Mouse (Mus musculus) gastrocnemius, adult 8-10 months (tissue): ENCODE results near the gene Kcnj5. TPM values are rescaled to one million over a fixed set of nuclear protein-coding genes. Genes with fewer than 3 reads are reported as not detected.
A peak's percentile ranks its signal among the peaks of the same experiment; 100 is the strongest.

Experiments
- DNase-seq, 2 experiments: peaks; one replicate each; pipeline ENCODE4 v3.0.0; 2022; ENCODE audit warnings: low spot score in 2 of 2
- total RNA-seq, 4 experiments: library from RNA; stranded (reverse); gene quantifications; 2 replicates each; pipeline ENCODE4 v1.2.4; 2022

Gene Kcnj5
- total RNA-seq, 4 experiments from 2014 or later: not detected

GRCm38 (mm10) chr9:32320167-32320566 lies 24.0 kb downstream of the Kcnj5 start:
- no peak for DNase-seq

- DNase-seq: no peak
Measured at GRCm38 (mm10) chr9:32315999-32316398, 28.2 kb downstream of the Kcnj5 start.

- DNase-seq: no peak
Measured at GRCm38 (mm10) chr9:32314071-32314470, 30.1 kb downstream of the Kcnj5 start.

GRCm38 (mm10) chr9:32312208-32312607 lies 31.9 kb downstream of the Kcnj5 start:
- DNase-seq: no peak

- DNase-seq: no peak
Measured at GRCm38 (mm10) chr9:32311786-32312185, 32.4 kb downstream of the Kcnj5 start.

- DNase-seq: no peak
Measured at GRCm38 (mm10) chr9:32302501-32303150, 41.5 kb downstream of the Kcnj5 start.

GRCm38 (mm10) chr9:32295061-32295800 lies 48.9 kb downstream of the Kcnj5 start:
- DNase-seq: no peak

- DNase-seq: no peak
Measured at GRCm38 (mm10) chr9:32292686-32293085, 51.5 kb downstream of the Kcnj5 start.

- DNase-seq: no peak
Measured at GRCm38 (mm10) chr9:32291618-32292017, 52.5 kb downstream of the Kcnj5 start.

GRCm38 (mm10) chr9:32283591-32283990 lies 60.6 kb downstream of the Kcnj5 start:
- DNase-seq: no peak

GRCm38 (mm10) chr9:32280456-32280855 lies 63.7 kb downstream of the Kcnj5 start:
- no peak for DNase-seq

- no peak for DNase-seq
Measured at GRCm38 (mm10) chr9:32279789-32280188, 64.4 kb downstream of the Kcnj5 start.

- DNase-seq: no peak
Measured at GRCm38 (mm10) chr9:32278052-32278451, 66.1 kb downstream of the Kcnj5 start.

GRCm38 (mm10) chr9:32271896-32272444 lies 72.2 kb downstream of the Kcnj5 start:
- DNase-seq: peak; percentile 17 to 23

Other genes starting within 250 kb of the Kcnj5 start
- gene Arhgap32, start 228.2 kb downstream of the Kcnj5 start, total RNA-seq: 1 to 10 TPM; 5.7 to 9.6 (median 8.3) TPM
- gene Kcnj1, start 28.1 kb upstream of the Kcnj5 start, total RNA-seq: not detected
- 1 to 10 TPM; 4.3 to 9.0 (median 5.6) TPM for gene Fli1, start 198.5 kb upstream of the Kcnj5 start, total RNA-seq